Mouse (Mus musculus) brain, embryonic 14.5 days (tissue): ENCODE data around the gene Psmc3ip. TPM values are rescaled to one million over a fixed set of nuclear protein-coding genes. Genes with fewer than 3 reads are reported as not detected.
A peak's percentile ranks its signal among the peaks of the same experiment; 100 is the strongest.

Experiments used
- DNase-seq: peaks from one replicate; pipeline ENCODE4 v3.0.0-alpha.2; 2011; ENCODE audit warnings: low read depth
- CTCF ChIP-seq: fragments of 200-500 bp; IDR thresholded peaks from 2 replicates; pipeline ENCODE4 v1.5.1; 2012; ENCODE audit warnings: inconsistent platforms, mild to moderate bottlenecking, moderate library complexity, borderline replicate concordance; ENCODE audit not compliant: insufficient read depth, insufficient read length; ENCODE audit errors: extremely low read depth
- POLR2A ChIP-seq: fragments of 200-500 bp; IDR thresholded peaks from 2 replicates; pipeline ENCODE4 v1.6.1; 2012; ENCODE audit warnings: mild to moderate bottlenecking, inconsistent platforms, borderline replicate concordance; ENCODE audit not compliant: poor library complexity, insufficient read depth, insufficient read length, severe bottlenecking; ENCODE audit errors: extremely low read depth
- polyA plus RNA-seq: library from polyadenylated mRNA; depleted of rRNA; stranded (reverse); fragments of >200 nt; gene quantifications from 2 replicates; pipeline ENCODE4 v1.2.3, GENCODE M21; 2012

The Psmc3ip gene
- polyA plus RNA-seq, 1 experiment, result 19.4 TPM

GRCm38 (mm10) chr11:101065002-101065401 is 30.2 kb downstream of the Psmc3ip start:
- no peak for DNase-seq
- no peak for TF ChIP-seq CTCF
- TF ChIP-seq POLR2A, result no peak

DNA sequence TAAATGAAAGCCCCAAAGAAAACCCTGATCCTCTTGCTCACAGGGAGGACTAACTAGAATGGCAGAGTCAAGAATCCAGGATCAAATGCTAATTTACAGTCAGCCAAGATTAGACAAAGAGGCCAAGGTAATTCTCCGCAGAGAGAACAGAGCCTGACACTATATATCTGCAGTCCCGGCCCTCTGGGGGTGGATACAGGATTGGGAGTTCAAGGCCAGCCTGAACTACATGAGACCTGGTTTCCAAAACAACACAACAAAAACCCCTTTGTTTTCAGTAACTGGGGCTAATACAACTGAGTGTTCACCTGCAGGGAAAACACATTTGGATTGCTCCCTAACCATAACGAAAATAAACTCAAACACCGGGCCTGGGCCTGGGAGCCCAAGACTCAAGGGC is 30.8 kb downstream of the Psmc3ip start:
- TF ChIP-seq CTCF (no peak), POLR2A (no peak)
- no peak for DNase-seq

DNA sequence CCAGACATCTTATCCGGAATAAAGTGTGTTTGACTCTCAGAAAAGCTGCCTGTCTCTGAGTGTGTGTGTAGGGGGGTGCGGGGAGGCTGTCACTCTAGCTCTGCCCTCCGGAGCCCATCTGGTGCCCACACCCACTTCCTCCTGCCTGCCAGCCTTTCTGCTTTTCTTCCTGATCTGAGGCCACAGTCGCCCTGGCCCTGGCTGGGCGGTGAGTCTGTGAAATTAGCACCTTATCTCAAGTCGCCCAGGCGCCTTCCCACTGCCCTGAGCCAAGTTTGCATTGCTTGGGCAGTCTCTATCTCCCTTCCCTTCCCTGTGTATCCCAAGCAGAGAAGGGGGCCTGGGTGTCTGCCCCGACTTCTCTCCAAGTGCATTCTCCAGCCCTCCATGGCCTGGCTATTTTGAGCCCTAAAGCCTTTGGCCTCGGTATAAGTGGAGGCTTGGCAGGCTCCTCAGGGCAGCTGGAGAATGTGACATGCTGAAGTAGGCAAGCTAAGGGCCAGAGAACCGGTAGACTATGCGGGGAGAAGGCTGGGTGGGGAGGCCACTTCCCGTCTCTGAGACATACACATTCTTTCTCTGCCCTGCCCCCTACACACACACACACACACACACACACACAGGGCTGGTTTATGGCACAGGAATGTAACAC is 31.4 kb downstream of the Psmc3ip start:
- DNase-seq, result peak; percentile 51
- no peak for TF ChIP-seq POLR2A
- no peak for TF ChIP-seq CTCF

DNA sequence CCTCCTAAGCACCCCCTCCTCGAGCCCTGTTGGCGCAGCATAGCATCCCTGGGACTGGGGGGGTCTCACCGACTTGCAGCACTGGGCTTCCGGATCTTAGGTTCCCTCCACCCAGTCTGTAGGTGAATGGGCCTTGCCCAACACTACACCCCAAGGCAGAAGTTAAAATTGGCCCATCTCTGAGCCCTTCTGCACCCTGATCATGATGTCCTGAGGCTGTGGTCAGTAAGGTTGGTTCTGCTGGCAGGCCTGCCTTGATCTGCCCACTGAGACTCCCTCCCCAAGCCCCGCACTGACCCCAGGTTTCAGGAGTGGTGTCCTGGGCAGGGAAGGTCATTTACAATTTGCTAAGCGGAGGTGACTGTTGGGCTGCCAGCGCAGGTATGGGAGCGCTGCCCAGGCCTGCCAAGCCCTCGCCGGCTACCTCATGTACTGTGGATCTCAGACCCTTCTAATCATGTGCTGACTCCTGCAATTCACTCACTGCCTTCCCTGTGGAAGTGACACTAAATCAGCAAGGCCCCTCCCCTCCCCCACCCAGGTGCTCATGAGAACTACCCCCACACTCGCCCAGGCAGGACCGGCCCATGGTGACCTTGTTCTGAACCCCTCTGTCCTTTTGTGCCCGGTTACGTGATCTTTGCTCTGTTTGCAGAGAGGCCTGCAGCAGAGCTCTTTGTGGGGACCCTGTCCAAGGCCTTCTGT is 32.1 kb downstream of the Psmc3ip start:
- no peak for DNase-seq

DNA sequence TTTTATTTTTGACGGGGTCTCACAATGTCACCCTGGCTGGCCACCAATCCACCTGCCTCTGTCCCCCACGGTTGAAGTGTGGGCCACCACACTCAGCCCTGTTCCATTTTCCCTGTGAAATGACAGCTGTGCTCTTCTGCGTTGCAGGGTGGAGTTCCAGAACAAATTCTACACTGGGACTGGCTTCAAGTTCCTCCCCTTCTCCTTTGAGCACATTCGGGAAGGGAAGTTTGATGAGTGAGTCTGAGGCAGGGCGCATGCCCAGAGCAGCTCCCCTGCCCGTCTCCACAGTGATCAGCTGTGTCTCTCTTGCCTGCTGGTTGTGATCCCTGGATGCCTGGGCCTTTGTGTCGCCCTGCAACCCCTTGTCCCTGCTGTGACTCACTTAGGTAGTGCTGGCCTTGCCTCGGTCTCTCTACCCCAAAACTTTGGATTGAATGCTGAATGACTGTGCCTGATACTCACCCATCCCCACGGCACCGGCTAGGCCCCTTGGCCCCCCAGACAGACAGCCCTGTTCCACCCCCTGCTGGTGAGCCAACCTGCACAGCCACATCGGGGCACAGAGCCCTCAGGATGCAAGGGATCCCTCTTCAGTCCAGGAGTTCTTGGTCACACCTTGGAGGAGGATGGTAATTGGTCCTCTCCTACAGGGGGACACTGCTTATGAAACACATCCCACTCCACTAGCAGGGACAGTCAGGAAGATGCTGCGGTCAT is 32.9 kb downstream of the Psmc3ip start:
- no peak for DNase-seq
- TF ChIP-seq POLR2A (no peak), CTCF (no peak)

More for the DNA sequence above, 32.1 kb downstream of the Psmc3ip start:
- TF ChIP-seq CTCF (no peak), POLR2A (no peak)

- TF ChIP-seq POLR2A, result no peak
- TF ChIP-seq CTCF, result no peak
- no peak for DNase-seq
Observed at GRCm38 (mm10) chr11:101061049-101061448, 34.2 kb downstream of the Psmc3ip start.

DNA sequence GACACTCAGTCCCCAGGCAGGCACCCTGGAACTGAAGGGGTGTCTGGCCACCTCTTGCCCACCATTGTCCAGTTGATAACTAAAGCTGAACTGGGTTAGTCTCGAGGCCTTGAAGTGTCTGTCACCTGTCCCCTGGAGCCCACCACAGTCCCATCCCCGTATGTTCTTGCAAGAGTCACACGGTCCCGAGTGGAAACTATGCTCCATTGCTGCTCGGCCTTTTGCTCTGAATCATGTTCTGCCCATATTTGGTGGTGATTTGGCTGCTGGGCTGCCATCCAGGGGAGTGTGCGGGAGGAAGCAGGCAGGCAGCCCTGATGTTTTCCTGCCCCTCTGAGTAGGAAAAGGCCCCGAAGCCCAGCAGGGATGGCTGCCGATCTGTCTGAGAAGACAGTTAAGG is 35.1 kb downstream of the Psmc3ip start:
- TF ChIP-seq POLR2A, result no peak
- TF ChIP-seq CTCF, result no peak
- DNase-seq, result peak; percentile 39

DNA sequence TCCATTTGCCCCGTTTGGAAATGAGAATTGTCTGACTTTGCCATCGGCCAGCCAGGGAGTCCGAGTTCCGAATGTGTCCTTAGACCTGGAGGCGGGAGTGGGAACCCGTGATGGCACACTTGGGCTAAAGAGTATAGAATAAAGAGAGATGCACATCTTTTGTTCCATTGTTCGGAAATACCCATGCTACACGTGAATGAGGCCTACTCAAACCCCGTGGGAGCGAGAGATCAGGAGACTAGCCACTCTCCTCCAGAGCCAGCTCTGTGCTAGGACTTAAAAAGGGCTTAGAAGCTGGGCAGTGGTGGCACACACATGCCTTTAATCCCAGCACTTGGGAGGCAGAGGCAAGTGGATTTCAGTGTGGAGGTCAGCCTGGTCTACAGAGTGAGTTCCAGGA is 35.8 kb downstream of the Psmc3ip start:
- no peak for TF ChIP-seq CTCF
- DNase-seq, result no peak

DNA sequence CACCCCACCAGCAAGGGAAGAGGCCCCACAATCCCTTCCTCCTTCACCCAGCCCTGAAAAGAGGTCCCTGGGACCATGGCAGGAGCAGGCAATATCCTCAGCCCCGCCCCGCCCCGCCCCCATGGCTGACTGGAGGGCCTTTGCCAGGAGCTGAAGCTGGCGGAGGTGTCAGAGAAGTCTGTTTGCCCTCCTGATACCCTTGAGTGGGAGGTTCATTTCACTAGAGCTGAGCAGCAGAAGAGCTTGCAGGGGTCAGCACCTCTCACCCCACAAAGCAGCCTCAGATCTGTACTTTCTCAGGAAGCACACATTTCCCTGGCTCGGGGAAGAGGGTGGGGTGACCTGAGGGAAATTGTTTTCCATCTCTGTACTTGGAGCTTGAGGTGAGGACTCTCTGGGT is 36.5 kb downstream of the Psmc3ip start:
- TF ChIP-seq CTCF, result no peak
- TF ChIP-seq POLR2A, result no peak
- DNase-seq, result no peak

GRCm38 (mm10) chr11:101057860-101058259 is 37.4 kb downstream of the Psmc3ip start:
- peak; percentile 78 for DNase-seq
- TF ChIP-seq POLR2A (no peak), CTCF (peak; percentile 80)

DNA sequence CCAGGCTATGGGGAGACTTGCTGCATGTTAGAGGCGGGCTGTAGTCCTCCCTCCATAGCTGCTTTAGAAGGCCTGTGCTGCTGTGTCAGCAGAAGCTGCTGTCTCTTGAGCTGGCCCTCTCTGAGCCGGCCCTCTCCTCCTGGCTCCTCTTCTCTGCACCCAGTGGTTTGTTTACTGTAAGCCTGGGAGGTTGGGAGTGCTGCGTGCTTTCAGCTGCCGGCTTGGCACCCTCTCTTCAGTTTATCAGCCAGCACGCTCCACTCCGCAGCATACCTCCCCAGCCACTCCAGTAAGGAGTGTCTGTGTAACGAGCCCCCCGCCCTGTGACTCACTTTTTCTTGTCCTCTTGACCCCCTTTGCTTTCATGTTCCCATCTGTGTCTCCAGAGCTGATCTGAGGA is 38.4 kb downstream of the Psmc3ip start:
- TF ChIP-seq POLR2A, result no peak
- no peak for TF ChIP-seq CTCF
- no peak for DNase-seq

GRCm38 (mm10) chr11:101055418-101055817 is 39.8 kb downstream of the Psmc3ip start:
- TF ChIP-seq POLR2A (no peak), CTCF (no peak)
- DNase-seq, result no peak

DNA sequence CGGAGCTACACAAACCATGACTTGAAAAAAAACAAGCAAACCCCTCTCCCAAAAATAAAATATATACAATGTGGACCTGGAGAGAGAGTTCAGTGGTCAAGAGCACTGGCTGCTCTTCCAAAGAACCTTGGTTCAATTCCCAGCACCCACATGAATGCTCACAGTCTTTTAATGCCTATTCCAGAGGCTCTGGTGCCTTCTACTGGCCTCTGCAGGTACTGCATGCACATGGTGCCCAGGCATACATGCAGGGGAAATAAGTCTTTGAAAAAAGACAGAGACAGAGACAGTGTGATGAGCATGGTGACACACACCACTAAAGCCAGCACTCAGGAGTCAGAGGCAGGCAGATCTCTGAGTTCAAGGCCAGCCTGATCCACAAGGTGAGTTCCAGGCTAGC is 41.3 kb downstream of the Psmc3ip start:
- no peak for DNase-seq
- TF ChIP-seq CTCF (peak; percentile 40; the same call in 1 of the 2 replicates), POLR2A (no peak)

DNA sequence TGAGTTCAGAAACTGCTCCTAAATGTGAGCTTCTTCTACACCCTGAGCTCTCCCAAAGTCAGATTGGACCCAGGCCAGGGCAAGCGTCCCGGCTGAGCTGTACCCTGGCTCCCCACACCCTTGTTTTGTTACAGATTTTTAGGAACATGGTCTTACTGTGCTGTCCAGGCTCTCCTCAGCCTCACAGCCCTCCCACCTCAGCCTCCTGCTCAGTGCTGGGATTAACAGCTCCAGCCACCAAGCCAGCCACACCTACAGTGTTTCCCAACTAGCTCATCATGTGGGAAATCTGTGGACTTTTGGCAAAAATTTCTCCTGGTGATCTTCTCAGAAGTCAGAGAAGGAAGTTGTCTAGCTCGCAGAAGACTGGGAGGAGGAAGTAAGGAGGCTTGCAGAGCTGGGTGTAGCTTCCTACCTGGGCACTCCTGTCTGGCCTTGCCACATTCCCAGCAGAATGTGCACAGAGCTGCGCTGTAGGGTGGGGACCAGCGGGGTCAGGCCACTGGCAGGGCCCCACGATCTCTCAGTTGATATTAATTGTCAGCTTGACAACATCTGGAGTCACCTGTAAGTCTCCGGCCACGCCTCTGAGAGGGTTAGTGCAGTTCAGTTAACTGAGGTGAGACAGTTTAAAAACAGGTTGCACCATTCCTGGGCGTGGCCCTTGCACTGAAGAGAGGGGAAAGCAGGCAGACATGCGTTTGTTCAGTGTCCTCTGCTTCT is 42.3 kb downstream of the Psmc3ip start:
- TF ChIP-seq CTCF, result no peak
- DNase-seq, result no peak

- DNase-seq, result no peak
- no peak for TF ChIP-seq CTCF
- no peak for TF ChIP-seq POLR2A
Observed at GRCm38 (mm10) chr11:101051617-101052016, 43.6 kb downstream of the Psmc3ip start.
